Mouse (Mus musculus) G1E (cell line): ENCODE data around the gene Sdf2l1. TPM values are rescaled to one million over a fixed set of nuclear protein-coding genes. Genes with fewer than 3 reads are reported as not detected.

Experiments
- ATAC-seq: 2 replicates; pipeline ENCODE4 v1.8.0; 2016; ENCODE audit warnings: mild to moderate bottlenecking; ENCODE audit not compliant: insufficient number of reproducible peaks, poor library complexity, low FRiP score, severe bottlenecking; ENCODE audit errors: extremely low read depth
- DNase-seq: peaks from one replicate; pipeline ENCODE4 v3.0.0; 2012; ENCODE audit warnings: low spot score
- H3K27me3 ChIP-seq: 2 replicates; pipeline ENCODE4 v1.6.1; 2012; ENCODE audit warnings: mild to moderate bottlenecking, low read length, inconsistent platforms; ENCODE audit not compliant: insufficient read depth
- H3K36me3 ChIP-seq: replicated peaks from 2 replicates; pipeline ENCODE3; 2012; ENCODE audit warnings: mild to moderate bottlenecking, inconsistent platforms
- H3K4me1 ChIP-seq: 2 replicates; pipeline ENCODE4 v1.6.1; 2012; ENCODE audit warnings: low read depth, low read length, inconsistent platforms, mixed read lengths; ENCODE audit not compliant: insufficient read depth
- H3K4me3 ChIP-seq: 2 replicates; pipeline ENCODE4 v1.5.1; 2012; ENCODE audit warnings: low read depth, mild to moderate bottlenecking, inconsistent platforms, low read length, moderate library complexity, mixed read lengths
- H3K9me3 ChIP-seq: replicated peaks from 2 replicates; pipeline ENCODE4 v1.6.1; 2012; ENCODE audit warnings: inconsistent platforms
- CTCF ChIP-seq: IDR thresholded peaks from 2 replicates; pipeline ENCODE4 v1.5.1; 2012; ENCODE audit warnings: low read depth, low read length, inconsistent platforms, mixed read lengths
- GATA1 ChIP-seq: IDR thresholded peaks from 2 replicates; pipeline ENCODE4 v1.6.1; 2012; ENCODE audit warnings: borderline replicate concordance, low read length, inconsistent platforms, mixed read lengths
- GATA2 ChIP-seq: IDR thresholded peaks from 2 replicates; pipeline ENCODE4 v1.6.1; 2012; ENCODE audit warnings: low read depth, low read length, inconsistent platforms, borderline replicate concordance
- POLR2AphosphoS5 ChIP-seq: IDR thresholded peaks from 2 replicates; pipeline ENCODE4 v1.6.1; 2012; ENCODE audit warnings: low read depth, low read length, inconsistent platforms; ENCODE audit not compliant: insufficient replicate concordance
- TAL1 ChIP-seq: conservative IDR thresholded peaks from 2 replicates; pipeline ENCODE4 v1.6.1; 2012; ENCODE audit warnings: low read depth, low read length, inconsistent platforms, mixed read lengths
- polyA plus RNA-seq: library from polyadenylated mRNA; stranded (reverse); fragments of >175 nt; gene quantifications from 2 replicates; pipeline ENCODE4 v1.2.3, GENCODE M21; 2012
- total RNA-seq, 2 experiments: library from RNA; stranded (forward) in 1 of 2; stranded (reverse) in 1 of 2; fragments of 200-1000 nt in 1 of 2; fragments of >200 nt in 1 of 2; fragmentation: Nextera tagmentation in 1 of 2; gene quantifications; 2 replicates each; pipeline ENCODE4 v1.2.3; 2014 to 2017

Gene Sdf2l1
- total and polyA plus RNA-seq, 3 experiments, result 16.5 to 74.7 (median 43.1) TPM

GRCm38 (mm10) chr16:17124871-17125520 lies 7.2 kb downstream of the Sdf2l1 start, which contains the start of gene 2610318N02Rik:
TSS of gene 2610318N02Rik (minus strand) at chr16:17125167.
- peaks cover 14% of the 10 kb centered on the region for H3K4me1 ChIP-seq
- H3K4me3 ChIP-seq, result peak within 1 kb of the TSS; percentile 68
- H3K9me3 ChIP-seq, result no peaks in the 10 kb centered on the region
- DNase-seq (peak; percentile 83), ATAC-seq (peak; percentile 86)
- H3K36me3 ChIP-seq, result peaks cover 44% of the 10 kb centered on the region
- no peak for TF ChIP-seq TAL1
- TF ChIP-seq GATA2, result no peak
- TF ChIP-seq CTCF, result no peak
- no peak for TF ChIP-seq GATA1
- TF ChIP-seq POLR2AphosphoS5, result no peak
- peaks cover 12% of the 10 kb centered on the region for H3K27me3 ChIP-seq

- peaks cover 44% of the 10 kb centered on the region for H3K36me3 ChIP-seq
- H3K9me3 ChIP-seq, result no peaks in the 10 kb centered on the region
- H3K4me3 ChIP-seq, result peak overlapping the region; percentile 68
- H3K4me1 ChIP-seq, result peaks cover 14% of the 10 kb centered on the region
- no peak for ATAC-seq
- H3K27me3 ChIP-seq, result peaks cover 12% of the 10 kb centered on the region
- peak; percentile 9 for DNase-seq
- TF ChIP-seq GATA1 (no peak), TAL1 (no peak), CTCF (no peak), GATA2 (no peak)
Measured at GRCm38 (mm10) chr16:17124119-17124870, 7.9 kb downstream of the Sdf2l1 start.

- no peak overlapping the region for H3K4me3 ChIP-seq
- H3K27me3 ChIP-seq, result peaks cover 17% of the 10 kb centered on the region
- TF ChIP-seq GATA2 (no peak), GATA1 (no peak), CTCF (no peak), POLR2AphosphoS5 (no peak), TAL1 (no peak)
- no peaks in the 10 kb centered on the region for H3K9me3 ChIP-seq
- peaks cover 16% of the 10 kb centered on the region for H3K4me1 ChIP-seq
- no peak for DNase-seq
- peaks cover 68% of the 10 kb centered on the region for H3K36me3 ChIP-seq
- no peak for ATAC-seq
Measured at GRCm38 (mm10) chr16:17121569-17121968, 10.6 kb downstream of the Sdf2l1 start.

- peaks cover 8% of the 10 kb centered on the region for H3K27me3 ChIP-seq
- ATAC-seq, result no peak
- H3K36me3 ChIP-seq, result peaks cover 83% of the 10 kb centered on the region
- H3K4me1 ChIP-seq, result peaks cover 2% of the 10 kb centered on the region; the same call in 1 of the 2 replicates
- no peak for TF ChIP-seq CTCF
- TF ChIP-seq GATA1, result no peak
- TF ChIP-seq GATA2, result no peak
- no peak for TF ChIP-seq POLR2AphosphoS5
- no peak for TF ChIP-seq TAL1
- no peaks in the 10 kb centered on the region for H3K9me3 ChIP-seq
- no peak overlapping the region for H3K4me3 ChIP-seq
- no peak for DNase-seq
Measured at GRCm38 (mm10) chr16:17117309-17117799, 14.8 kb downstream of the Sdf2l1 start.

GRCm38 (mm10) chr16:17110771-17111743 lies 21.1 kb downstream of the Sdf2l1 start, which contains the start of gene Ppil2:
TSS of gene Ppil2 (minus strand) at chr16:17111257.
- Histone ChIP-seq H3K4me1 (peaks cover 21% of the 10 kb centered on the region), H3K9me3 (no peaks in the 10 kb centered on the region), H3K27me3 (no peaks in the 10 kb centered on the region), H3K36me3 (peaks cover 57% of the 10 kb centered on the region), H3K4me3 (peak within 1 kb of the TSS; percentile 96)
- DNase-seq (peak; percentile 70), ATAC-seq (peak; percentile 79)
- no peak for TF ChIP-seq TAL1
- TF ChIP-seq GATA2, result no peak
- no peak for TF ChIP-seq CTCF
- TF ChIP-seq POLR2AphosphoS5, result no peak
- TF ChIP-seq GATA1, result no peak
